Mouse (Mus musculus) kidney, postnatal 14 days (tissue): ENCODE data around the gene Etv6.
A peak's percentile ranks its signal among the peaks of the same experiment; 100 is the strongest.

Experiments used
- DNase-seq: peaks from one replicate; pipeline ENCODE4 v3.0.0; 2022; ENCODE audit warnings: mixed read lengths

Etv6 gene

GRCm38 (mm10) chr6:134217747-134218146 is 182.2 kb downstream of the Etv6 start:
- DNase-seq: no peak

DNA sequence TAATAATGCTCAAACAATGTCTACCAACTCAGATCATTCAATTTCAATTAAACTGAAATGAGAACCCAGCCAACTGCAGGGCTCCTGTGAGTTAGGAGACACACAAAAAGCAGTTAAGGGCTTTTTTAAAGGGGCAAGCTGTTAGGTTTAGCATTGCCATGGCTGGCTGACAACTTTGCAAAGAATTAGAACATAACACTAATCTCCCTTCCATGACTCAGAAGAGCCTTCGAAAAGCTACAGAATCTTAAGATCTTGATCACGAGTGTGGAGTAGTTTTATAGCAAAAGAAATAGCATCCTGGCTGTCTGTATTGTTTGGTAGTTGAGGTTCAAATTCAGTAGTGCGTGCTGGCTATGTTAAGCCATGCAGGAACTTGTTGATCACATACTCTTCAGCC is 182.9 kb downstream of the Etv6 start:
- no peak for DNase-seq

- peak; percentile 55 for DNase-seq
Observed at GRCm38 (mm10) chr6:134219358-134219757, 183.9 kb downstream of the Etv6 start.

- DNase-seq: peak; percentile 64
Observed at GRCm38 (mm10) chr6:134220209-134220777, 184.8 kb downstream of the Etv6 start.

GRCm38 (mm10) chr6:134222248-134222929 is 186.9 kb downstream of the Etv6 start:
- peak; percentile 69 for DNase-seq

DNA sequence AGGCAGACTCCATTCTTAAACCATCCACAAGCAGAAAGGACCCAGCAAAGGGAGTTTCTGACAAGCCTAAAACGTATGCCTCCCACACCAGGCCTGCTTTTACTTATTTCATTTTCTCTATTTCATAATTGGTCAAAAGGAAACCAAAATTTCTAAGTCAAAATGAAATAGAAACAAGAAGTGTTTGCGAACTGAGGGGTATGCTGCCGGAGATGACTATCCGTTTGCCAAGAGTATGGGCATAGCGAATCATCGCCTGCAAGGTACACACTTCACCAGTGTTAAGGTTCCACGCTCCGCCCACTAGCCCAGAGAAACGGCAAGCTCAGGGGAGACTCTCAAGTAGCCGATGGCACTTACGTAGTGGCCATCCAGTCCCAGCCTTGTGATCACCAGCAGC is 190.1 kb downstream of the Etv6 start:
- DNase-seq: no peak

- no peak for DNase-seq
Observed at GRCm38 (mm10) chr6:134226349-134227169, 191.1 kb downstream of the Etv6 start.

- no peak for DNase-seq
Observed at GRCm38 (mm10) chr6:134236311-134236710, 200.8 kb downstream of the Etv6 start.

- DNase-seq: no peak
Observed at GRCm38 (mm10) chr6:134238455-134238854, 203.0 kb downstream of the Etv6 start.

DNA sequence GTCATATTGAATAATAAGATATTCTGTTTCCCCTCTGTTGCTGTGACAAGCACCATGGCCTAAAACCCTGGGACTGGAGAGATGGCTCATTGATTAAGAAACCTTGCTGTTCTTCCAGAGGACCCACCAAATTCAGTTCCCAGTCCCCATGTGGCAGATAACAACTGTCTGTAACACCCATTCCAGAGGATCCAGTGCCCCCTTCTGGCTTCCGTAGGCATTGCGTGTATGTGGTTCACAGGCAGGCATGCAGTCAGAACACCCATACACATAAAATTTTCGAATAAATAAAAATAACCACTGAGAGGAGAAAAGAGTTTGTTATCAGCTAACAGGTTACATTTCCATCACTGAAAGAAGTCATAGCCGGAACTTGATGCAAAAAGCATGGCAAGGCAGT is 205.5 kb downstream of the Etv6 start:
- DNase-seq: no peak

- DNase-seq: peak; percentile 49
Observed at GRCm38 (mm10) chr6:134243119-134243518, 207.6 kb downstream of the Etv6 start.

- peak; percentile 54 for DNase-seq
Observed at GRCm38 (mm10) chr6:134243546-134243945, 208.0 kb downstream of the Etv6 start.

- DNase-seq: no peak
Observed at GRCm38 (mm10) chr6:134244071-134244470, 208.6 kb downstream of the Etv6 start.

DNA sequence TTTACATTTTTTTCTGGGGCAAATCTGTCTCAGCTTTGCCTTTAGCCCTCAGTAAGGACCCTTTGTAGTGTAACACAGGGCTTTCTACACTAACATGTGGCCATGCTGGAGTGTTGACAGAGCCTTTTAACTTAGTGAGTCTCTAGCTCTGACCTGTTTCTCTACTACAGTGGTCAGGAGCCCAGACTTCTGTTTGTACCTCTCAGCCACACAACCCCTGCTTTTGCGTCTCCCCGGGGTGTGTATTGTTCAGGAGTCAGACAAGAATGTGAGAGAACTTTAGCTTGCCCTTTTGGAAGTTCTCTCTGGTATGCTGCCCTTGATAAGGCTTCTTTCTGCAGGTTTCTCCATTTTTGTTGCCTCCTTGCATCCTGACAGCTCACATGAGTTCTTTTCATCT is 210.6 kb downstream of the Etv6 start:
- no peak for DNase-seq

DNA sequence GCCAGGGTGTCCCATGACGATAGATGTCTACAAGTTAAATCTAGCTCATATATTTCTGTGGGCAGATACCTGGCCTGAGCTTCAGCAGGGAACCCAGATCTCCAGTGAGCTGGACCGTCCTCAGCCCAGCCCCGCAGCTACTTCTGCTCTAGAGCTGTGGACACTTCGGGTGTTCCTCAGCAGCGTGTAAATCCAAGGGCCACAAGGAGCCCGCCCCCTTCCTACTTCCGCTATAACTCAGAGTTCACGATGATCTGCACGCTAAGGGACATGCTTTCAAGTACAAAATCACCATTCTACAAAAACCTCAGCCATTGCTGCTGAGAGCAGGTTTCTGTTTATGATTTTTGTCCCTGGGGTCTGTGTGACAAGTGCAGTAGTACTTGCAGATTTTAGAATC is 211.8 kb downstream of the Etv6 start:
- DNase-seq: no peak

DNA sequence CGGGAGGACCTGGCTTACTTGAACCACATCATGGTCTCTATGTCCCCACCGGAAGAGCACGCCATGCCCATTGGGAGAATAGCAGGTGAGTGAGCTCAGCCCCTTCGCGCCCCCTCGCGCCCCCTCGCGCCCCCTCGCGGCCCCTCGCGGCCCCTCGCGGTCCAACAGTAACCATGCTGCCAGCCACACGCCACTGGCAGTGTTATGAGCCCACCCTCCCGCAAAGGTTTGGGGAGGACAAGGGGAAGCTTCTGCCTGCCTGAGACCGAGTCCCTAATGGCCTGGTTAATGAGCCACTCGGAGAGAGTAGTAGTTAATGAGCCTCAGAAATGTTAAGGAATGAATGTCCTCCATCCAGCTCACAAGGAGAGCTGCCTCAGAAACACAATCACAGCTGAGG is 213.2 kb downstream of the Etv6 start:
- peak; percentile 26 for DNase-seq

- no peak for DNase-seq
Observed at GRCm38 (mm10) chr6:134250764-134251163, 215.3 kb downstream of the Etv6 start.

GRCm38 (mm10) chr6:134251364-134251763 is 215.9 kb downstream of the Etv6 start:
- DNase-seq: no peak

DNA sequence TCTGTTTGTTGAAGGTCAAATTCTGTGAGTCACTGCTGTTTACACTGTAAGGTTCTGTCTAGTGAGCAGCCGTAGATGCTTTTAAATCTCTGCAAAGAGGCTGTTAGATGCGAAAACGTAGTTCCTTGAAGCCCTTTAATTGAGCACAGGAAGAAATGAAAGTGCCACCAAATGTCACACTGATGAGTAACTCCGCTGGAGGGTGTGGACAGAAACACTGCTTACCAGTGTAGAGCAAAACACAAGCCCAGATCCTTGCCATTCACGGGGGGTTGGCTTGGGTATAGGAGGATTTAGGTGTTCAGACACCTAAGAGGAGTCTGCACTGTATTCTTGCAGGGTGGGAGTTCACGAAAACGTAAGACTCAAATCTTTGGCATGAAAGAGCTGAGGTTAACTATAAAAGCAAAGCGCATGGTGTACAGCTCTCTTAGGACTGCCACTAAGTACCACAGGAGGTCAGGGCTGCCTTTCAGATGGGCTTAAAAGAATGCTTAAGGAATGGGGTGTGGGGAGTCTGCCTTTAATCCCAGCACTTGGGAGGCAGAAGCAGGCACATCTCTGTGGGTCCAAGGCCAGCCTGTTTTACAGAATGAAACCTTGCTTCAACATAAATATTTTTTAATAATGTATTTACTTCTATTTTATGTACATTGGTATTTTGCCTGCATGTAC is 216.7 kb downstream of the Etv6 start:
- DNase-seq: no peak

DNA sequence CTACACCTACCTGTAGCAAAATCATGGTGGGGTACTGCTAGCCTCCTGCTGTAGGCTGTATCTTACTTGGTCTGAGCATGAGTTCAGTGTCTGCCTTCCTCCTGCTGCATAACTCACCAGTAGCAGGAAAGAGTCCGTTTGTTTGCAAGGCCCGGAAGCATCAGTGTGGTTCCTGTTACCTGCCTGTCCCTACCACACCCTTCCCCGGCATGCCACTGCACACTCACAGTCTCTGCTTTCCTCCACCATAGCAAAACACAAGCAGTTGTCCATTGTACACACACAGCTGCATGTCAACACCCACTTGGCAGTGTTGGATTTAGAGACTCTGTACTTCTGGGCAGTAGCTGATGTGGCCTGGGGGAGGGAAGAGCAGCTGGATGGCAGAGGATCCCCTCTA is 220.9 kb downstream of the Etv6 start:
- no peak for DNase-seq

GRCm38 (mm10) chr6:134259913-134260312 is 224.4 kb downstream of the Etv6 start:
- no peak for DNase-seq

- no peak for DNase-seq
Observed at GRCm38 (mm10) chr6:134261904-134262303, 226.4 kb downstream of the Etv6 start.

DNA sequence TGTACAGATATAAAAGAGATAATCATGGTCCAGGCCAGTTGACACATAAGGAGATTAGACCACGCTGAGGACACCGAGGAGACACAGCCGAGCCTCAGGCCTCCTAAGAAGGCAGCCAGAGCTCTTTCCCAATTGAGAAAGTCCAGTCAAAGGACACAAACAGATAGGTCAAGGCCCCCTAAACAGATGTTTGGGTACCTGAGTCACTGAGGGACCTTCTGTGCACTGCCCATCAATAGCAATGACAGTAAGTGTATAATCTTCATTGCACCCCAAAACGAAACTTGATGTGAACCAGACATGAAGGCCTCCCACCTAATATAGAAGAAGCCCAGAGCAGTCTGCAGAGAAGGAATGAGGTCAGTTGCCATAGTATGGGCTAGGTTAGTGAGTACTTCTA is 226.9 kb downstream of the Etv6 start:
- no peak for DNase-seq
